ENCODE assay signal across 26 mouse cellular contexts in genomic region chr3:100843784-100844183, GRCm38 (mm10). TPM values are rescaled to one million over a fixed set of nuclear protein-coding genes. Genes with fewer than 3 reads are reported as not detected.
DNase-seq lines count a peak whose midpoint lies in the region; ATAC-seq and TF ChIP-seq lines count a peak whose summit lies in the region.
"Had no signal": no experiment of that assay in that cellular context is flagged by ENCODE, and none has a peak within 500 bp of the region (broad histone marks: within the 10 kb centered on the region; RNA-seq: fewer than 3 reads in every experiment).

No protein-coding gene starts in this region.

- H3K4me3 ChIP-seq in intestine, embryonic 15.5 days (replicated peaks) = no peak overlapping the region
- no peak overlapping the region for H3K4me3 ChIP-seq in intestine, postnatal 0 days (ENCODE audit: low read depth, low read length)
- H3K4me3 ChIP-seq in midbrain, postnatal 0 days (ENCODE audit: low read depth, low read length) = no peak overlapping the region
- H3K4me3 ChIP-seq in midbrain, embryonic 14.5 days (replicated peaks; ENCODE audit: low read depth, low read length) = no peak overlapping the region
- H3K4me3 ChIP-seq in intestine, embryonic 16.5 days (ENCODE audit: low read length) = no peak overlapping the region
- H3K4me3 ChIP-seq: erythroblast, embryonic 14.5 days; forebrain, embryonic 15.5 days; hindbrain, embryonic 13.5 days; limb, embryonic 15.5 days; midbrain, embryonic 13.5 days; myocyte; neural tube, embryonic 15.5 days had no signal

- ATAC-seq in intestine, embryonic 15.5 days = peak; percentile 49; the same call in 1 of the 2 replicates
- ATAC-seq in intestine, postnatal 0 days = no peak
- ATAC-seq in midbrain, postnatal 0 days (ENCODE audit: low FRiP score) = no peak
- ATAC-seq in midbrain, embryonic 14.5 days (ENCODE audit: low FRiP score, low TSS enrichment) = no peak
- ATAC-seq in intestine, embryonic 16.5 days = peak; percentile 33; the same call in 1 of the 2 replicates
- no peak for ATAC-seq in erythroblast, adult 5-6 weeks (replicated peaks; ENCODE audit: low FRiP score, poor library complexity, severe bottlenecking)
- ATAC-seq: forebrain, embryonic 15.5 days; liver, postnatal 0 days; midbrain, embryonic 13.5 days had no signal

- H3K27ac ChIP-seq in intestine, embryonic 15.5 days = no peak overlapping the region
- H3K27ac ChIP-seq in intestine, postnatal 0 days (ENCODE audit: low read depth, low read length) = no peak overlapping the region
- H3K27ac ChIP-seq in midbrain, postnatal 0 days (ENCODE audit: low read depth, low read length) = no peak overlapping the region
- H3K27ac ChIP-seq in midbrain, embryonic 14.5 days (replicated peaks; ENCODE audit: low read depth, low read length) = no peak overlapping the region
- no peak overlapping the region for H3K27ac ChIP-seq in intestine, embryonic 16.5 days (ENCODE audit: low read length)
- H3K27ac ChIP-seq: forebrain, embryonic 15.5 days; hindbrain, embryonic 13.5 days; limb, embryonic 15.5 days; midbrain, embryonic 13.5 days; neural tube, embryonic 15.5 days had no signal

- H3K27me3 ChIP-seq in intestine, embryonic 15.5 days (replicated peaks) = no peaks in the 10 kb centered on the region
- H3K27me3 ChIP-seq in intestine, postnatal 0 days (replicated peaks; ENCODE audit: control insufficient read depth, insufficient read depth, low read length) = no peaks in the 10 kb centered on the region
- H3K27me3 ChIP-seq in midbrain, postnatal 0 days (ENCODE audit: insufficient read depth, low read length) = no peaks in the 10 kb centered on the region
- no peaks in the 10 kb centered on the region for H3K27me3 ChIP-seq in midbrain, embryonic 14.5 days (ENCODE audit: control insufficient read depth, insufficient read depth, low read length)
- H3K27me3 ChIP-seq in intestine, embryonic 16.5 days (replicated peaks; ENCODE audit: control insufficient read depth, insufficient read depth, low read length) = no peaks in the 10 kb centered on the region
- H3K27me3 ChIP-seq: forebrain, embryonic 15.5 days; hindbrain, embryonic 13.5 days; limb, embryonic 15.5 days; midbrain, embryonic 13.5 days; neural tube, embryonic 15.5 days had no signal

- H3K9me3 ChIP-seq in intestine, embryonic 15.5 days = no peaks in the 10 kb centered on the region
- H3K9me3 ChIP-seq in intestine, postnatal 0 days (ENCODE audit: control insufficient read depth) = no peaks in the 10 kb centered on the region
- no peaks in the 10 kb centered on the region for H3K9me3 ChIP-seq in midbrain, postnatal 0 days (ENCODE audit: low read length)
- no peaks in the 10 kb centered on the region for H3K9me3 ChIP-seq in midbrain, embryonic 14.5 days (ENCODE audit: control insufficient read depth, low read length)
- no peaks in the 10 kb centered on the region for H3K9me3 ChIP-seq in intestine, embryonic 16.5 days (ENCODE audit: control insufficient read depth, low read length)
- H3K9me3 ChIP-seq: forebrain, embryonic 15.5 days; hindbrain, embryonic 13.5 days; limb, embryonic 15.5 days; midbrain, embryonic 13.5 days; neural tube, embryonic 15.5 days had no signal

- no peak overlapping the region for H3K9ac ChIP-seq in intestine, embryonic 15.5 days
- H3K9ac ChIP-seq in intestine, postnatal 0 days (ENCODE audit: low read depth, low read length) = no peak overlapping the region
- no peak overlapping the region for H3K9ac ChIP-seq in midbrain, postnatal 0 days (replicated peaks; ENCODE audit: low read length, poor library complexity, severe bottlenecking)
- H3K9ac ChIP-seq in midbrain, embryonic 14.5 days (replicated peaks; ENCODE audit: low read length) = no peak overlapping the region
- H3K9ac ChIP-seq in intestine, embryonic 16.5 days (ENCODE audit: low read depth, low read length) = no peak overlapping the region
- H3K9ac ChIP-seq: forebrain, embryonic 15.5 days; hindbrain, embryonic 13.5 days; limb, embryonic 15.5 days; liver, postnatal 0 days; midbrain, embryonic 13.5 days; neural tube, embryonic 15.5 days had no signal

- no peak for TF ChIP-seq CTCF in intestine, postnatal 0 days (IDR thresholded peaks at IDR 0.05; ENCODE audit: low read depth)
- no peak for TF ChIP-seq CTCF in midbrain, postnatal 0 days (IDR thresholded peaks at IDR 0.05)

- no peak overlapping the region for H3K4me2 ChIP-seq in intestine, embryonic 15.5 days (replicated peaks)
- no peak overlapping the region for H3K4me2 ChIP-seq in intestine, postnatal 0 days (replicated peaks; ENCODE audit: low read depth)
- no peak overlapping the region for H3K4me2 ChIP-seq in midbrain, postnatal 0 days (ENCODE audit: low read depth, low read length, poor library complexity, severe bottlenecking)
- no peak overlapping the region for H3K4me2 ChIP-seq in midbrain, embryonic 14.5 days (ENCODE audit: low read length)
- no peak overlapping the region for H3K4me2 ChIP-seq in intestine, embryonic 16.5 days (ENCODE audit: low read depth, low read length)
- H3K4me2 ChIP-seq: forebrain, embryonic 15.5 days; heart, embryonic 11.5 days; hindbrain, embryonic 13.5 days; limb, embryonic 15.5 days; midbrain, embryonic 13.5 days; neural tube, embryonic 15.5 days had no signal

- peak; percentile 26 for DNase-seq in midbrain, postnatal 0 days (ENCODE audit: low spot score)
- DNase-seq in midbrain, embryonic 14.5 days = no peak
- peak; percentile 79 for DNase-seq in large intestine, adult 2 months (ENCODE audit: low read depth, low spot score)
- DNase-seq in left cerebral cortex, adult 11 months (ENCODE audit: low spot score) = no peak
- DNase-seq: B cell, adult 2 months; cerebellum, adult 9-11 months; heart, postnatal 14 days; liver, postnatal 0 days; lung, postnatal 10 days; thymus, postnatal 14 days had no signal

- no peaks in the 10 kb centered on the region for H3K36me3 ChIP-seq in intestine, embryonic 15.5 days
- no peaks in the 10 kb centered on the region for H3K36me3 ChIP-seq in intestine, postnatal 0 days (ENCODE audit: control insufficient read depth, insufficient read depth)
- H3K36me3 ChIP-seq in midbrain, postnatal 0 days (ENCODE audit: insufficient read depth, low read length) = no peaks in the 10 kb centered on the region
- H3K36me3 ChIP-seq in midbrain, embryonic 14.5 days (ENCODE audit: control insufficient read depth, insufficient read depth, low read length) = no peaks in the 10 kb centered on the region
- no peaks in the 10 kb centered on the region for H3K36me3 ChIP-seq in intestine, embryonic 16.5 days (ENCODE audit: control insufficient read depth, insufficient read depth, low read length)
- H3K36me3 ChIP-seq: forebrain, embryonic 15.5 days; hindbrain, embryonic 13.5 days; limb, embryonic 15.5 days; midbrain, embryonic 13.5 days; neural tube, embryonic 15.5 days had no signal

- WGBS in intestine, embryonic 15.5 days = 59% methylated on average over 3 of the region's 3 CpGs
- WGBS in intestine, postnatal 0 days = 40% methylated on average over 3 of the region's 3 CpGs
- WGBS in midbrain, postnatal 0 days = 63% methylated on average over 3 of the region's 3 CpGs
- WGBS in midbrain, embryonic 14.5 days = 81% methylated on average over 3 of the region's 3 CpGs
- WGBS in intestine, embryonic 16.5 days = 59% methylated on average over 3 of the region's 3 CpGs
- whole genome bisulfite sequencing in large intestine, adult 2 months = 23% methylated on average over 3 of the region's 3 CpGs

- H3K4me1 ChIP-seq in intestine, embryonic 15.5 days (replicated peaks) = no peaks in the 10 kb centered on the region
- H3K4me1 ChIP-seq in intestine, postnatal 0 days (replicated peaks; ENCODE audit: control insufficient read depth, insufficient read depth, low read length) = no peaks in the 10 kb centered on the region
- no peaks in the 10 kb centered on the region for H3K4me1 ChIP-seq in midbrain, postnatal 0 days (ENCODE audit: insufficient read depth, low read length)
- H3K4me1 ChIP-seq in midbrain, embryonic 14.5 days (ENCODE audit: control insufficient read depth, insufficient read depth, low read length) = no peaks in the 10 kb centered on the region
- no peaks in the 10 kb centered on the region for H3K4me1 ChIP-seq in intestine, embryonic 16.5 days (ENCODE audit: control insufficient read depth, insufficient read depth, low read length)
- H3K4me1 ChIP-seq: forebrain, embryonic 15.5 days; hindbrain, embryonic 13.5 days; limb, embryonic 15.5 days; neural tube, embryonic 15.5 days had no signal

RNA-seq across cellular contexts. Expression of gene Vtcn1, which starts 18.5 kb away (rescaled TPM):
- 0.38 and 0.42 TPM in 2 replicates for polyA plus RNA-seq in intestine, embryonic 15.5 days (2015; fragmentation: Nextera tagmentation; extraction: Ambion mirVana)
- polyA plus RNA-seq in intestine, postnatal 0 days (2015; fragmentation: Nextera tagmentation; extraction: Ambion mirVana) = 0.08 and 0.18 TPM in 2 replicates
- not detected in 2 replicates for total RNA-seq in midbrain, postnatal 0 days (2014; rRNA removed)
- not detected in 2 replicates for polyA plus RNA-seq in midbrain, postnatal 0 days (2015; fragmentation: Nextera tagmentation; extraction: Ambion mirVana)
- not detected in 2 replicates for polyA plus RNA-seq in midbrain, embryonic 14.5 days (2014; fragmentation: Nextera tagmentation; extraction: Ambion mirVana)
- 0.29 and 0.33 TPM in 2 replicates for polyA plus RNA-seq in intestine, embryonic 16.5 days (2015; fragmentation: Nextera tagmentation; extraction: Ambion mirVana)
- polyA plus RNA-seq in large intestine, adult 2 months (2012; rRNA removed) = 0.05 TPM in 1 of 2 replicates, not detected in the other
- not detected in 2 replicates for total RNA-seq in erythroblast, adult 5-6 weeks (2015; ENCODE audit: low replicate concordance)
- not detected in 2 replicates for total RNA-seq in erythroblast, adult 5-6 weeks (2017; ENCODE audit: low replicate concordance)
- total RNA-seq: layer of hippocampus, adult 18-20 months; layer of hippocampus, postnatal 25 days; megakaryocyte, adult 5-6 weeks had no signal
- polyA plus RNA-seq: embryonic facial prominence, embryonic 11.5 days; erythroblast, embryonic 14.5 days; forebrain, embryonic 15.5 days; heart, embryonic 11.5 days; hindbrain, embryonic 13.5 days; midbrain, embryonic 13.5 days; neural tube, embryonic 15.5 days had no signal

Comparison
In these comparisons a context has a peak if more than half of its experiments do, and no peak if none do; other contexts are left out.
1. ATAC-seq: peak in intestine, embryonic 15.5 days (single experiment) and intestine, embryonic 16.5 days (single experiment); none in intestine, postnatal 0 days (single experiment), midbrain, postnatal 0 days (single experiment), midbrain, embryonic 14.5 days (single experiment) and erythroblast, adult 5-6 weeks (single experiment).
2. DNase-seq: peak in midbrain, postnatal 0 days (single experiment) and large intestine, adult 2 months (single experiment); none in midbrain, embryonic 14.5 days (single experiment) and left cerebral cortex, adult 11 months (single experiment).